Mouse (Mus musculus): ENCODE measurements at regions not wholly inside any gene's neighbourhood (a gene's known extent, or its start where the extent isn't known, plus 50 kb on each side); places are given as distances from the start of the nearest gene placed in this dataset.

DNA sequence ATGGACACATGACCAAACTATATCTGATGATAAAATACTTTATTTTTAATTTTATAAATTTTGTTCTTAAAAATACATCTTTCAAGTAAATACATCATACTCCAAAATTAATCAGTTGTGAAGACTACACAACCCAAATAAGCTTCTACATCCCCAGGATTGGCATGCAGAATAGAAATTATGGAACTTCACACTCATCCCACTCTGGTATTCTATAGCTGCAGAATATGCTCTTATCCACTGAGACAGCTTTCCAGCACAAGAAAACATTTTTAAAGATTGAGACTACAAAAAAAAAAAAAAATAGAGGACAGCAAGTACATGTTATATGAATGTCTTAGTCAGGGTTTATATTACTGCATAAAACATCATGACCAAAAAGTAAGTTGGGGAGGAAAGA is 94.4 kb downstream of the Gm11232 start:
- no peak overlapping the region for H3K27ac ChIP-seq
- H3K4me2 ChIP-seq = no peak overlapping the region
- no peaks in the 10 kb centered on the region for H3K4me1 ChIP-seq
- no peak for ATAC-seq (replicated peaks)
- no peak overlapping the region for H3K4me3 ChIP-seq
- no peaks in the 10 kb centered on the region for H3K36me3 ChIP-seq (replicated peaks)
- H3K27me3 ChIP-seq (replicated peaks) = no peaks in the 10 kb centered on the region
- H3K9ac ChIP-seq = no peak overlapping the region
- H3K9me3 ChIP-seq = no peaks in the 10 kb centered on the region

DNA sequence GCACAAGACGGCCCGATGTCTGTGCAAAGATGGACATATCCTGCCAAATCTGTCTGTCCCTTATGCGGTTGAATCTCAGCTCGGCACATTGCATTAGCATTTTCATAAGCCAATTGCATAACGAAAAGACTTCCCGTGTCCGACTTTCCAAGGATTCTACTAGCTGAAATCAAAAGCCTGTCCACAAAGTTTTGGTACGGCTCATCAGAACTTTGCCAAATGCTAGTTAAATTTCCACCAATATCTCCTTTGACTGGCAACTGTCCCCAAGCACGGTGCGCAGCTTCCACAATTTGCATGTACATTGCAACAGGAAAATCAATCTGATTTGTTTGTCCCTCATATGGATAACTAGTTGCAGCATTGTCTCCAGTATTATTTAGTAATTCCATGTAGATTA is 117.2 kb downstream of the Gm11232 start:
- Histone ChIP-seq H3K27ac (no peak overlapping the region), H3K9ac (no peak overlapping the region), H3K4me1 (no peaks in the 10 kb centered on the region), H3K9me3 (no peaks in the 10 kb centered on the region), H3K27me3 (replicated peaks) (no peaks in the 10 kb centered on the region), H3K4me3 (no peak overlapping the region), H3K36me3 (replicated peaks) (no peaks in the 10 kb centered on the region), H3K4me2 (no peak overlapping the region)
- 93% methylated on average over 10 of the region's 10 CpGs for WGBS
- no peak for ATAC-seq (replicated peaks)

DNA sequence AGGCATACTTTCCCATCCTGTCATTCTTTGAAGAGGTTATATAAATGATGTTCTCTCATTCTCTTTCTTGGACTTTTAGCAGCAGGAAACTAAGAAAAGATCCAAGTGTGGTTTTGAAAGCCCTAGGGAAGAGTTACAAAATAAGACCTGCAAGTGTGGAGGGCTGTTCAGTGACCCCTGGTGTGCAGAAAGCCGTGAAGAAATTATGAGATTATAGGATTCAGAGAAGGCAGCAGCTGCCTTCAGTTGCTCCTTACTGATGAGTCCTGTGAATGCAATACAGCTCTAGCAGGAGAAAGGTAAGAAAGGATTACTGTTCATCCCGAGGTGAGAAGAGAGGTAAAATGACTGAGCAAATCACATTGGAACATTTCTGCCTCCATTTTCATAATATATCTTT is 130.7 kb downstream of the Gm11232 start:
- H3K36me3 ChIP-seq (replicated peaks) = no peaks in the 10 kb centered on the region
- no peaks in the 10 kb centered on the region for H3K27me3 ChIP-seq (replicated peaks)
- H3K9me3 ChIP-seq = no peaks in the 10 kb centered on the region
- no peak overlapping the region for H3K4me2 ChIP-seq
- H3K9ac ChIP-seq = no peak overlapping the region
- 37% methylated on average over 2 of the region's 2 CpGs for WGBS
- H3K4me1 ChIP-seq = no peaks in the 10 kb centered on the region
- H3K4me3 ChIP-seq = no peak overlapping the region
- ATAC-seq (replicated peaks) = no peak
- H3K27ac ChIP-seq = no peak overlapping the region

DNA sequence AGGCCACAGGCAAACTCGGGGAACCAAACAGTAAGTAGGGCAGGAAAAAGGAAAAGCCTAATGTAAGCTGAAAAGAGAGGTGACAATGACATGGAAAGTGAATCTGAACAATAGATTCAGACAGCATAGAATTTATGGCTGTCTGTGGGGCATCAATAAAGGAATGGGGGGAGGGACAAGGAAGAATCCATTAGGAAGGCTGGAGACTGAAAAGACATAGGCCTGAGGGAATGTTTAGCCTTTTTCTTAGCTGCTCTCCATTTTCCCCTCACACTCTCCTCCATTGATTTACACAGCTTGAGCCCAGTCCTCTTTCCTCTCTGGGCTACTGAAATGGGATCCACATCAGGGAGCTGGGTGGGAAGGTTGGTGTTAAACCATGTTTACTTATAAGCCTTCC is 131.1 kb downstream of the Gm11232 start:
- no peak overlapping the region for H3K4me3 ChIP-seq
- no peak overlapping the region for H3K4me2 ChIP-seq
- no peaks in the 10 kb centered on the region for H3K4me1 ChIP-seq
- no peaks in the 10 kb centered on the region for H3K36me3 ChIP-seq (replicated peaks)
- no peaks in the 10 kb centered on the region for H3K27me3 ChIP-seq (replicated peaks)
- no peak overlapping the region for H3K9ac ChIP-seq
- no peaks in the 10 kb centered on the region for H3K9me3 ChIP-seq
- no peak for ATAC-seq (replicated peaks)
- 43% methylated on average over 1 of the region's 1 CpGs for WGBS
- H3K27ac ChIP-seq = no peak overlapping the region

DNA sequence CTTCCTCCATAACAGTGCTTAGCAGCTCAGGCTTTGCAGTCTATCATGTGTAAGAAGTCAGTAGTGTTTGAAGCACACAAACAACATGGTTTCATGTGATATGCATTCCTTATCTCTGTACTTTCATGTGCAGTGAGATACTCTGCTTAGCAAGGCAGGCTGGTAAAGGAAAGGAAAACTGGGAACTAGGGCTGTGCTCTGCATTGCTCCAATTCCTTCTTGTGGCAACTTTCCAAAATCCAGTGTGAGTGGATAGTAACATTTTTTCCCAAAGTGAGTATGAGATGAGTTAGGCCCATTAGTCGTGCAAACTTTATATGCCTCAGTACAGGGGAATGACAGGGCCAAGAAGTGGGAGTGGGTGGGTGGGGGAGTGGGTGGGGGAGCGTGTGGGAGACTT is 133.0 kb downstream of the Gm11232 start:
- Histone ChIP-seq H3K36me3 (replicated peaks) (no peaks in the 10 kb centered on the region), H3K9me3 (no peaks in the 10 kb centered on the region), H3K4me3 (no peak overlapping the region), H3K27ac (no peak overlapping the region), H3K4me1 (no peaks in the 10 kb centered on the region), H3K4me2 (no peak overlapping the region), H3K9ac (no peak overlapping the region), H3K27me3 (replicated peaks) (no peaks in the 10 kb centered on the region)
- WGBS = 93% methylated on average over 2 of the region's 2 CpGs
- no peak for ATAC-seq (replicated peaks)

DNA sequence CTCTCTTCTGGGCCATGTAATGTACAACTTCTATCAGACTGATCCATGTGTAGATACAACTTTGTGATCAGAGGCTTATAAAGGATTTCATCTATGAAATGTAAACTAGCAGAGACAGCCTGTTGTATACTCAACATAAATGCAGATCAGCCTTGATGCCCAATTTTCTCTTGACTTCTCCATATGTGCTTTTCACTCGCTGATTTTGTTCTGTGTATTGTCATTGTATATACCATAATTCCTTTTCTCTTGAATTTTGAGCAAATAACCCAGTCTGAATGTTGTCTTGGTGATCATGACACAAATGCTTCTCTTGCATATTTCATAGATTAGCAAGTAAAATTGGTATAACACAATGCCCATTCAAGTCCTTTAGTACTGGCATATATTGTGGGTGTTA is 144.0 kb downstream of the Gm11232 start:
- no peak for ATAC-seq (replicated peaks)
- Histone ChIP-seq H3K36me3 (replicated peaks) (no peaks in the 10 kb centered on the region), H3K4me1 (no peaks in the 10 kb centered on the region), H3K27ac (no peak overlapping the region), H3K4me3 (no peak overlapping the region), H3K4me2 (no peak overlapping the region), H3K9me3 (no peaks in the 10 kb centered on the region), H3K27me3 (replicated peaks) (no peaks in the 10 kb centered on the region), H3K9ac (no peak overlapping the region)
- WGBS = 85% methylated on average over 1 of the region's 1 CpGs

DNA sequence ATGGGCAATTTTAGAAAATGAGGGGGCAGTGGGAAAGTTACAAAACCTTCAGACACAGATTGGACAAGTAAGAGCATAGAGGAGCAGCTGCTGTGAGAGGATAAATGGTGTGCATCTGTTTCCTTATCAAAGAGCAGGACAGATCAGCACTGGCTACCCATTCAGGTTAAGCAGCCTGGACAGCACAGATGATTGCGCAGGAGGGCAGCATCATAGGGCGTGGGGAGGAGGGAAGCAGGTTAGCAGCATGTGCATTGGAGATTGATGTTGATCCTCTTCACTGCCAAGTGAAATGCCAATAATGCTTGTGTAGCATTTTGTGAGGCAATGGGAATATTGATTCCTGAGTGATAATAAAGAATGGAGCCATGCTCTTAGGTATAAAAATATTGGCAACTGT is 171.9 kb downstream of the Gm11232 start:
- no peaks in the 10 kb centered on the region for H3K9me3 ChIP-seq
- no peak overlapping the region for H3K4me3 ChIP-seq
- no peak overlapping the region for H3K9ac ChIP-seq
- no peaks in the 10 kb centered on the region for H3K36me3 ChIP-seq (replicated peaks)
- H3K27ac ChIP-seq = no peak overlapping the region
- no peaks in the 10 kb centered on the region for H3K4me1 ChIP-seq
- 84% methylated on average over 2 of the region's 2 CpGs for WGBS
- no peak for ATAC-seq (replicated peaks)
- no peaks in the 10 kb centered on the region for H3K27me3 ChIP-seq (replicated peaks)
- H3K4me2 ChIP-seq = no peak overlapping the region

DNA sequence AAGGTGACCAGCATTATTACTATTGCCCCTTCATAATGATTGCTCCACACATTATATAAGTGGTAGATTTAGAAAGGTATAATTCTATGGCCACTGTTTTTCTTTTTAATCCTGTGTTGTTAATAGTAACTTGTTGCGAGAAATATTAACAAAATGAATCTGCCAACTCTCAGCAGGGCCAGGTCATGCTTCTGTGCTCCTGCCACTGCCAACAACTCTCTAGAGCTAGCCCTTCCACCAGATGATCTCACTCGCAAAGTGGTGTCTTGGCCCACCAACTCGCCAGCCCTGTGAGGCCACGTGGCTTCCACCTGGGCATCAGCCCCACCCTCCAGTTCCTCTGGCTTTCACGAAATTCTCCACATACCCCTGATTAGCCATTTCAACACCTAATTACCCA is 197.1 kb downstream of the Gm11232 start:
- Histone ChIP-seq H3K4me1 (no peaks in the 10 kb centered on the region), H3K9me3 (no peaks in the 10 kb centered on the region), H3K27ac (no peak overlapping the region), H3K27me3 (replicated peaks) (no peaks in the 10 kb centered on the region), H3K4me3 (no peak overlapping the region), H3K9ac (no peak overlapping the region), H3K4me2 (no peak overlapping the region), H3K36me3 (replicated peaks) (no peaks in the 10 kb centered on the region)
- no peak for ATAC-seq (replicated peaks)
- 89% methylated on average over 5 of the region's 5 CpGs for WGBS

DNA sequence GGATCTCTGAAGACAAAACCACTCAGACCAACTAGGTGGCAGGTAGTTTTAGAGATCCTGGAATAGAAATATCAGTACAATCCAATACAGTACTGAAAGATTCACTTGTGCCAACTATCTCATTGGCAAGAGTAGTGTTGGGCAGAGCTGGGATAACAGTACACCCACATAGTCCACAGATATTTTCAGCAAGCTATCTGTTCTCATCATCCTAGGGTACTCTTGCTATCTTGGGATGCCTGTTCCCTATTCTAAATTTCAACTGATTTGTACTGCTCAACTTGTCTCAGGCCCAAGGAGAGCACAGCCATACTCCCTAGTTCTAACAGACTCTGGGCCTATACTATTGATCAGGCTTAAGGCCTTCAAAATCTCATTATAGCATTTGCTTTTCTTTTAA is 218.6 kb downstream of the Gm11232 start:
- H3K9me3 ChIP-seq = no peaks in the 10 kb centered on the region
- H3K9ac ChIP-seq = no peak overlapping the region
- H3K4me3 ChIP-seq = no peak overlapping the region
- no peaks in the 10 kb centered on the region for H3K4me1 ChIP-seq
- no peak overlapping the region for H3K4me2 ChIP-seq
- H3K27ac ChIP-seq = no peak overlapping the region
- no peaks in the 10 kb centered on the region for H3K27me3 ChIP-seq (replicated peaks)
- no peaks in the 10 kb centered on the region for H3K36me3 ChIP-seq (replicated peaks)
- no peak for ATAC-seq (replicated peaks)

DNA sequence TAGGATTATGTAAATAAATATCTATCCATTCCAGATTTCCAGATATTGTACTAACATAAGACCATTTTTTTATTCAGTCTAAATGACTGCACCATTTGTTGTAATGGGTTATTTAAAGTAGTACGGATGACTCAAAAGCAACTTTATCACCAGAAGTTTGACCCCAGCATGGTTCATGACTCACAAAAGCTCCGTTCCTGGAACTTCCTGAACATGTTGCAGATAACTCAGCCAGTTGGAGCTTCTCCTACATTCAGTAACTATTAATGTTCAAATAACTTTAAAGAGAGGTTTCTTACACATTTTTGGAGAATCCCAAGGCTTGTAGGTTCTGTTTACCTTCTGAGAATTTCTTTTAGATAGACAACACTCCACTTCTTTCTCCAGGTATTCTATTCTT is 219.8 kb downstream of the Gm11232 start:
- H3K27ac ChIP-seq = no peak overlapping the region
- ATAC-seq (replicated peaks) = no peak
- no peaks in the 10 kb centered on the region for H3K36me3 ChIP-seq (replicated peaks)
- H3K4me1 ChIP-seq = no peaks in the 10 kb centered on the region
- H3K27me3 ChIP-seq (replicated peaks) = no peaks in the 10 kb centered on the region
- WGBS = 84% methylated on average over 2 of the region's 2 CpGs
- H3K4me3 ChIP-seq = no peak overlapping the region
- no peak overlapping the region for H3K9ac ChIP-seq
- H3K9me3 ChIP-seq = no peaks in the 10 kb centered on the region
- no peak overlapping the region for H3K4me2 ChIP-seq

DNA sequence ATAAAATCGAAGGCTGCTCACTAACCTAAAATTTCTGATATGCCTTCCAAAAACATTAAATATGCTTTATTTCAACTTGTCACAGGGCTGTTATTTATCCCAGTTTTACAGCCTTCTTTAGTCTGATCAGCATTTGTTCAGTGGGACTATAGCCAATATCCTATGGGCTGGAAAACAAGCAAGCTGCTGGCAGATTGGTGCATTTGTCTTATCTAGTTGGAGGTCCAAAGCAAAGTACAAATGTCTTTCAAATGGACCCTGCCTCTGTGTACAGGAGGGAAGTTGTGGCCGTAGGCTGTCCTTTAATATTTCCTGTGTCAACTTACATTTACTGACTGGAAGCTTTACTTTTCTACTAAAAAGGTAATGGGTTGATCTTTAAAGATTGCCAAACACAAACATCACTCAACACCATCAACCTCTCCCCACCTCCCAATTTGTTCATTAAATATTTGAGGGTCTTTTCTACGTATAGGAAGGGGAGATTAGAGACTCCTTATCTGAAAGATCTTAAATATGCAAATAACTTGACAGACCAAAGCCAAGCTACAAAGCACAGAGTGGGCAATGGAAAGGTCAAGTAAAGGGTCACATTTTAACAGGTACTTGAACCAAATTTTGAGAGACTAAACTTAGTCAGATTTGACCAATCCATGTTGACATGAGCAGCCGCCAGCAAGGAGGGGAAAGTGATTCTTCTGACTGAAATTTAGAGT is 233.4 kb downstream of the Gm11232 start:
- ATAC-seq (replicated peaks) = no peak
- Histone ChIP-seq H3K9me3 (no peaks in the 10 kb centered on the region), H3K4me2 (no peak overlapping the region), H3K9ac (no peak overlapping the region), H3K4me1 (no peaks in the 10 kb centered on the region), H3K27me3 (replicated peaks) (no peaks in the 10 kb centered on the region), H3K36me3 (replicated peaks) (no peaks in the 10 kb centered on the region), H3K4me3 (no peak overlapping the region), H3K27ac (no peak overlapping the region)
- 81% methylated on average over 4 of the region's 4 CpGs for WGBS

DNA sequence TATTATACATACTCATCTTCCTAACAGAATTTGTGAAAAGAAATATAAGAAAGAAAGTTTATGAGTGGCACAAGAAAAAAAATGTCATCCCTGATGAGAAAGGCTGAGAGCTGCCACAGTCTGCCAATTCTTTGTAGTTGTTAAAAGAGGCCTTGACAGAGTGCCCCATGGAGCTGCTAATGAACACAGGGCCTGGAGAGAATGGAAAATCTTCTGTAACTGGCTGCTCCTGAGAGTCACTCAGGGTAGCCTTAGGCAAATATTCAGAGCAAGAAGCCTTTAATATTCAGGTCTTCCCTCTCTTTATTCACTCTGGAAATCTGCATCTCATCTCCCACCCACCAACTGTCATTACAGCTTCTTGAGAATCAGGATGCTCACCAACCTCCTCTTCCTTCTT is 237.0 kb downstream of the Gm11232 start:
- ATAC-seq (replicated peaks) = peak; percentile 76
- no peaks in the 10 kb centered on the region for H3K9me3 ChIP-seq
- H3K27me3 ChIP-seq (replicated peaks) = no peaks in the 10 kb centered on the region
- no peak overlapping the region for H3K4me2 ChIP-seq
- no peaks in the 10 kb centered on the region for H3K36me3 ChIP-seq (replicated peaks)
- no peak overlapping the region for H3K4me3 ChIP-seq
- H3K4me1 ChIP-seq = no peaks in the 10 kb centered on the region
- no peak overlapping the region for H3K9ac ChIP-seq
- no peak overlapping the region for H3K27ac ChIP-seq

DNA sequence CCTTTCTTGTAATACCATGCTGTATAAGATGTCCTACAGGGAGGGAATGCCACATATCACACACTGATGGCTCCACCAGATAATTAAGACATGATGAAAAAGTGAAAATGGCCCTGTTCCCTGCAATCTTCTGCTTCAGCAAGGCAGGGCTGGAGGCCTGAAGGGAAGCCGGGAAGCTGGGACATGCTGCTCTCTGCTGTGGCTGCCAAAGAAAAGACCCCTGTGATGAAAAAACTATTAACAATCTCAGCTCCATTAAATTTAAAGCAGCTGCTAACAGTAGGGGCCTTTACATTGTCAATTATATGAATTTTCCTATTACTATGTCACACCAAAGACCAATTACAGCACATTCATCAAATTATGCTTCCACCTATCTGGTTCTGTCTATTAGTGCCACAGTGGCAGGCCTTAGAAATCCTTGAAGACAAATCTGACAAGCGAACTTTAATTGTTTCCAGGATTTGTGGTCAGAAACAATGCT is 239.8 kb downstream of the Gm11232 start:
- Histone ChIP-seq H3K4me3 (no peak overlapping the region), H3K27me3 (replicated peaks) (no peaks in the 10 kb centered on the region), H3K4me1 (no peaks in the 10 kb centered on the region), H3K4me2 (no peak overlapping the region), H3K9me3 (no peaks in the 10 kb centered on the region), H3K27ac (no peak overlapping the region), H3K9ac (no peak overlapping the region), H3K36me3 (replicated peaks) (no peaks in the 10 kb centered on the region)
- WGBS = 52% methylated on average over 2 of the region's 2 CpGs
- 0 out of 2 replicates have a peak, but pooled peaks have one; percentile 63 for ATAC-seq (replicated peaks)

All from midbrain, embryonic 15.5 days (tissue).